Mouse (Mus musculus): ENCODE data around the gene Lgr4. TPM values are rescaled to one million over a fixed set of nuclear protein-coding genes. Genes with fewer than 3 reads are reported as not detected.

Lgr4 gene
- total and polyA plus RNA-seq, 3 experiments: 4.3 to 4.5 TPM; not detected in 1

DNA sequence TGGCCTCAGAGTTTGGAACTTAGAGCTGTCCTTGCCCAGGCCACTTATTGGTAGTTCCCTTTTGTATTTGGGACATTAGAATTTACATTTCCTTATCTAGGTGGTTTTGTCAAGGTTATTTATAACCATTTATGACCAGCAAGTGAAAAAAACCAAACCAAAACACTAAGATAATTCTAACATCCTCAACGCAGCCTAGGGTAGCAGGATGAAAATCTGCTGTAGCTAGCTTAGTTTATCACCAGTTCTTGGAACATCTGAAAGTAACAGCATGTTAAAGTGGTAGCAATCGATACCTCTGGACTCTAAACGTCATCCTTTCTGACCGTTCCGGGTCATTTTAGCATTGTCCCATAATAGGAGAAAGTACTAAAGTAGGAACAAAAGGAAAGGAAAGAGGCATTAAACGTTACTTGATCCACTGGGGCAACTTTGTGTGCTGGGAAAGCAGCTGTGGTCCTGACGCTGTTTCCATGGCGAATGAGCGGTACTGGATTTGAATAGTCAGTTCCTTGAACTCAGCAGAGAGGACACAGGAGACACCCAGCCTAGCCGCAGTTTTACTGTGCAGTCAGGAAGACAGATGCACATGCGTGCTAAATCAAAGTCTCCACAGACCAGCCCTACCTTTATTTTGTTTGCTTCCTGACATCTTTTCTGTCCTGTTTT lies 42.1 kb downstream of the Lgr4 start:
- peak overlapping the region; percentile 53 for H3K9ac ChIP-seq (ENCODE audit: control insufficient read depth, low read depth, low read length, poor library complexity, severe bottlenecking)
- H3K79me2 ChIP-seq (ENCODE audit: control insufficient read depth, insufficient read depth, low read length, poor library complexity): no peaks in the 10 kb centered on the region
- TF ChIP-seq TCF12 (IDR thresholded peaks at IDR 0.05; ENCODE audit: low read depth, low read length) (no peak), E2F4 (IDR thresholded peaks at IDR 0.05; ENCODE audit: borderline replicate concordance, low read depth, low read length) (no peak), POLR2AphosphoS2 (IDR thresholded peaks at IDR 0.05; ENCODE audit: low read length) (no peak), MYB (IDR thresholded peaks at IDR 0.05; ENCODE audit: low read depth, low read length) (no peak)
- peak overlapping the region; percentile 50 to 66 for H3K4me3 ChIP-seq (ENCODE audit: control insufficient read depth in 1 of 2, insufficient read depth in 1 of 2, low read depth in 2 of 2, low read length in 2 of 2)
- no peaks in the 10 kb centered on the region for H3K9me3 ChIP-seq (replicated peaks; ENCODE audit: insufficient read depth, low read length)
- peak overlapping the region; percentile 65 for H3K27ac ChIP-seq (ENCODE audit: control insufficient read depth, low read depth, low read length)
- DNase-seq (ENCODE audit: low read depth, low spot score): peak; percentile 16
- H3K36me3 ChIP-seq (ENCODE audit: control insufficient read depth in 1 of 2, insufficient read depth in 2 of 2, low read length in 2 of 2): peaks cover 0 to 6% of the 10 kb centered on the region in 2 experiments; a peak in 2 of 4 replicates
- H3K4me1 ChIP-seq (ENCODE audit: control insufficient read depth in 1 of 2, insufficient read depth in 2 of 2, low read length in 2 of 2): peaks cover 2 to 3% of the 10 kb centered on the region in 2 experiments; a peak in 2 of 4 replicates
- no peaks in the 10 kb centered on the region for H3K27me3 ChIP-seq (ENCODE audit: control insufficient read depth in 1 of 2, insufficient read depth in 2 of 2, low read length in 2 of 2)

DNA sequence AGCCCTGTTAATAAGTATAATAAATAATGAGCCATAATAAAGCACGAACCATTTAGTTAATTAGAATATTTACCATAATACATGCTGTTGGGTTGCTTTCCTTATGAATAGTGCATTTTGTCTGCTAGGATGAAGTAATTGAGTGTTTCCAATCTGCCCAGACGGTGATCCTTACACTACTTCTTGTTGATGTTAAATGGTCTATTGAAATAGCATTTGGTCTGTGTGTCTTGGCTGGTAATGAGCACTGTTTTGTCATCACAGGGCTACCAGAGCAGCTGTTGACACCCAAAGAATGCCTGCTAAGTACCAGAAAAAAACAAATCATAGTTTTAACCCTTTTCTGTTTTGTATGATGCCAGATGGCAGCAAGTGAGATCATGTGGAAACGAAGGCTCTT lies 42.8 kb downstream of the Lgr4 start:
- DNase-seq (ENCODE audit: low read depth, low spot score): no peak
- peaks cover 2 to 3% of the 10 kb centered on the region in 2 experiments; a peak in 1 of 4 replicates for H3K4me1 ChIP-seq (ENCODE audit: control insufficient read depth in 1 of 2, insufficient read depth in 2 of 2, low read length in 2 of 2)
- no peak overlapping the region for H3K27ac ChIP-seq (ENCODE audit: control insufficient read depth, low read depth, low read length)
- TF ChIP-seq ZKSCAN1 (IDR thresholded peaks at IDR 0.05; ENCODE audit: low read depth, low read length) (no peak), POLR2AphosphoS2 (IDR thresholded peaks at IDR 0.05; ENCODE audit: low read length) (no peak), MYC (IDR thresholded peaks at IDR 0.05; ENCODE audit: low read depth, low read length) (no peak), USF1 (IDR thresholded peaks at IDR 0.05; ENCODE audit: low read depth, low read length) (no peak), MYB (IDR thresholded peaks at IDR 0.05; ENCODE audit: low read depth, low read length) (no peak), RCOR1 (IDR thresholded peaks at IDR 0.05; ENCODE audit: low read depth, low read length) (no peak), E2F4 (IDR thresholded peaks at IDR 0.05; ENCODE audit: borderline replicate concordance, low read depth, low read length) (no peak), CHD1 (IDR thresholded peaks at IDR 0.05; ENCODE audit: low read depth, low read length) (no peak), NRF1 (IDR thresholded peaks at IDR 0.05; ENCODE audit: insufficient read depth, low read depth, low read length, poor library complexity, severe bottlenecking) (no peak), GABPA (IDR thresholded peaks at IDR 0.05; ENCODE audit: low read depth, low read length) (no peak), MXI1 (IDR thresholded peaks at IDR 0.05; ENCODE audit: low read depth, low read length) (no peak), RAD21 (IDR thresholded peaks at IDR 0.05; ENCODE audit: low read depth, low read length) (no peak), ZMIZ1 (IDR thresholded peaks at IDR 0.05; ENCODE audit: low read depth, low read length) (no peak)
- H3K79me2 ChIP-seq (ENCODE audit: control insufficient read depth, insufficient read depth, low read length, poor library complexity): no peaks in the 10 kb centered on the region
- peaks cover 0 to 6% of the 10 kb centered on the region in 2 experiments; a peak in 2 of 4 replicates for H3K36me3 ChIP-seq (ENCODE audit: control insufficient read depth in 1 of 2, insufficient read depth in 2 of 2, low read length in 2 of 2)
- H3K27me3 ChIP-seq (ENCODE audit: control insufficient read depth in 1 of 2, insufficient read depth in 2 of 2, low read length in 2 of 2): no peaks in the 10 kb centered on the region
- H3K9me3 ChIP-seq (replicated peaks; ENCODE audit: insufficient read depth, low read length): no peaks in the 10 kb centered on the region
- no peak overlapping the region for H3K4me3 ChIP-seq (ENCODE audit: control insufficient read depth in 1 of 2, insufficient read depth in 1 of 2, low read depth in 2 of 2, low read length in 2 of 2)
- no peak overlapping the region for H3K9ac ChIP-seq (ENCODE audit: control insufficient read depth, low read depth, low read length, poor library complexity, severe bottlenecking)

Measured in MEL (cell line).